Mouse (Mus musculus): Measurements from ENCODE around the gene Cfap61. TPM values are rescaled to one million over a fixed set of nuclear protein-coding genes. Genes with fewer than 3 reads are reported as not detected.

The Cfap61 gene
- total RNA-seq, 2 experiments from 2014 or later, result not detected

DNA sequence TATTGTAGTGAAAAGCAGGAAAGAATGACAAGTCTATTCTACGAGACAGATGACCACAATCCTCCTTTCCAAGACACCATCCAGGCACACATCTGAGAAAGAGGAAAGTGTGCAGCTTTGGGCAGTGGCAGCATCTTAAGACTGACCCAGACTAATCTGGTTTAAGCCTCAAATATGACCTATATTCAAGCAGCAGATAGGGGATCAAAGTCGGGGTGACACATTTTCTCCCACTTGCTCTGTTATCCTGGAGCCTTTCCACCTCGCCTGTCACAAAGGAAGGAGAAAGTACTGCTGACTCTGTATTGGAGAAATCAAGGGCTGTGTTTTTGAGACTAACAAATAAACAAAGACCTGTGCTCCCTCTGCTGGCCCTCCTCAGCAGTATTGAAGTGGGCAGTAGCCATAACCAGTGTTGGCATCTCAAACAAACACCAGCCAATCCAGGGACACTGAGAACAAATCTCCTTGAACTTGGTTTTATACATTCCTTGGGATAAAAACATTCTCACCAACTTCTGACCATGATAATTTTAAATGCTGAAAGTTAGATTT is 321.8 kb downstream of the Cfap61 start:
- peak in 1 of 2 experiments; percentile 17 for DNase-seq (ENCODE audit: low spot score in 2 of 2)

DNA sequence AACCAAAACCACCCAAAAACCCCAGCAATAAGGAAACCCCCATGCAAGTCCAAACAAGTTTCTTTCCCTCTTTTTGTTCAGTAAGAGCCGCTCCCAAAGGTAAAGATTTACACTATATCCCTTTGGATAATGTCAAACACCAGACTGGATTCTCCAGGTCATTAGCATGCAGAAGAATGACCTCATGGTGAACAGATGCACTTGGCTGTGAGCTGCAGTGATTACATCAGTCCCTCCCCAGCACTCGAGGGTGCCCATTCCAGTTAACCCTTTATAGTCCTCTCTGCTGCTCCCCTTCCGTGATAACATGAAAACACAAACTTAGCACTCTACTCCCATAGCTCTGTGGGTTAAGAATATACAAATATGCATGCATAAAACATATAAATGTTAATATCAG is 322.5 kb downstream of the Cfap61 start:
- DNase-seq (ENCODE audit: low spot score in 2 of 2), result no peak

DNA sequence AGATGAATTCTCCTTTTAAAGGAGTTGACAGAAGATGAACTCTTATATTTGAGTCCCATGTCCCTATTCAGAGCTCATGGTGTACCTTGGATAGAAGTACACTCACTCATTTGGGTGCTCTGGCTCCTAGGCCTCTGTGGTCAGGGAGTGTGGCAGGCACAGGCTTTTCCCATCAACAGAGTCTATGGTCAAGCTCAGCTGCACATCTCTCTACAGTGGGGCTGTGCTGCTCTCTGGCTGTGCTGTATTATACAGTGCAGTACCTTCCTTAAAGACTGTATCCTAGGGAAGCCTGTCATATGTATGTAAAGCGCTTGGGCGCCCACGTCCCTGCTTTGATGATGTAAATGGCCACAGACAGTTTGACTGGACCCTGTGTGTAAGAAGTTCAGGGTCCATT is 323.0 kb downstream of the Cfap61 start:
- DNase-seq (ENCODE audit: low spot score in 2 of 2), result no peak

DNA sequence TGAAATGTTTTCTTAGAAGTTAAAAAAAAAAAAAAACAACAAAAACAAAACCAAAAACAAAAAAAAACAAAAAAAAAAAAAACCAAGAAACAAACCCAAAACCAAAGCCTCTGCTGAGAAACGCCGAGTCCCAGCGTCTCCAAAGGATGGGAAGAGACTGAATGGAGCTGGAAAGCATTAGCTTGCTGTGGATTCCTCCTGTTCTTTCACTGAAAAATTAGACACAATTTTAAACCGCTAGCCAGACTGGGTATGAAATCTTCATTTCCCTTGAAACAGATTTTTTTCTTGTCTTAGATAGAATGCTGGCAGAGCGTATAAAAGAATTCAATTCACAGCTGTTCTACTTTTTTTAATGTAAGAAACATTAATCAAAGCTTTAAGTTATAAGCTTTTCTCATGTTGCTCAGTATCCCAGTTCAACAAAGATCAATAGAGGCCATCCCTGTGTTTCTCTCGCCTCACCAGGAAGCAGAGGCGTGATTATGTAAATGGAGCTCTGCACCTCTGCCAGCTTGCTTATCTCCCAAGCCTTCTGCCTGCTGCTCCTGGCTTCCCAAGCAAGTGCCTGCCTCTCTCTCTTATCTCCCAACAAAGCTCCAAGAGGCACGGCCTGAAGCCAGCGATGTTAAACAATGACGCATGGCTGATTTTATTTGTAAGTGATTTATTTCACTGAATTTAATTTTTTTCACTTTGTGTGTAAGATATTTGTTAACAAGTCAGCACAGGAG is 324.3 kb downstream of the Cfap61 start:
- DNase-seq (ENCODE audit: low spot score in 2 of 2), result no peak

DNA sequence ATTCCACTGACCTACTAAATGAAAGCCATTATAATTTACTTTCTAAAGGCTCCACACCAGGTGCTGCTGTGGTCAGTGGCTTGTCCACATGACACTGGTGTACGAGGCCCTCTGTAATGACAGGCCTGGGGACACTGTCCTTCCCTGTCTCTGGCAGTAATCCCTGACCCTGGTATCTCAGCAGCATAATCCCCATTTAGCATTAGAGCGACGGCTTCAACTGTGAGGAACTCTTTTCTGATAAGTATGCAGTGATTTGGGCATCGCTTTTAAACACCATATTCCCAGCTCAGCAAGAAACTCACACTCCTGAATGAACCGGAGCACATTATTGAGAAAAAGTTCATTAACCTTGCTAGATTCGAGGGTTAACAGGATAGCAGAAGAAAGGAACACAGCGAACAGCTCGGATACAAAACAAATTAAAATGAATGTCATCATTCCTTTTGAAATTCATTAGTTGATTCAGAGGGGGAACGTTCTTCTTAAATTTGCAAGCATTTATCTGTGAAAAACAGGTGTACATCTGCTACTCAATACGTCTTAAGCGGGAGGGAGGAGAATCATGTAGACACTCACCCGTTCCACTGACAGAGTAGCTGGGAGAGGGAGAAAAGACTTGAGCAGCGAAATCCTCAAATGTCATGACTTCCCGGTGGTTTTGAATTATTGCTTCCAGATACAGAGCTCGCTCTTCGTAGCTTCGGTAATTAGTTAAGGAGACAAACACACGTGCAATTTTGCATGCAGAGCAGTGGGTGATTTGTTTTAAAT is 325.4 kb downstream of the Cfap61 start:
- DNase-seq (ENCODE audit: low spot score in 2 of 2), result no peak

DNA sequence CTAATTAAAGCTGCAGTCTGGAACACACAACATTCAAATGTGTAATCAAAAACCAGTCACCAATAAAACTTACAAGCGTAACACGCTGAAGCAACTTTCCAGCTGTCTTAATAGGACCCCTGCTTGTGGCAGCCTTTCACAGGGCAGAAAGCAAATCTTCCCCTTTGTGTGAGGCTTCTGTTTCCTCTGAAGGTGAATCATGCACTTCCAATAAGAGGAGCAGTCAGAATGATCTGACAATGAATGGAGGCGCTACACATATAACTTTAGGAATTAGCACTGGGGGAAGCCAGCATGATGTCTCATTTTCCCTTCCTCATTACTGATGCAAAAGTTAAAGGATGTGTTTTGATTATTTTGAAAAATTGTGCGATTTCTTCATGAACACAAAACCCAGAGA is 326.6 kb downstream of the Cfap61 start:
- no peak for DNase-seq (ENCODE audit: low spot score in 2 of 2)

DNA sequence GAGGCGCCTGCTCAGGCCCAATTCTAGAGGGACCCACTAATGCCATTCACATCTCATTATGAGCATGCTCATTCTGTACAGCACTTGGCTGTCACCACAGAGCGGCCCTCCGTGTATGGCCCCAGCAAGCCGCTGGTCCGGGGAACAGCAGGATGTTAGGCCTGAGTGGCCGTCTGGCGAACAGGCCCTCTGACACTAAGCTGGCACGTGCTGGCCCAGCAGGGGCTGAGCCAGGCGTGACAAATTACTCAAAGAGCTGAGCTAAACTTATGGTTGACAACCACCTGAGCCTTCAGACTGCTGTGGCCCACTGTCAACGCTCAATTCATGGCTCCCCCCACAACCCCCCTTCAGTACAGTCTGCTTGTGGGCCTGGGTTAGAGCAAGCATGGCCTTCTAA is 327.6 kb downstream of the Cfap61 start:
- DNase-seq (ENCODE audit: low spot score in 2 of 2), result no peak

DNA sequence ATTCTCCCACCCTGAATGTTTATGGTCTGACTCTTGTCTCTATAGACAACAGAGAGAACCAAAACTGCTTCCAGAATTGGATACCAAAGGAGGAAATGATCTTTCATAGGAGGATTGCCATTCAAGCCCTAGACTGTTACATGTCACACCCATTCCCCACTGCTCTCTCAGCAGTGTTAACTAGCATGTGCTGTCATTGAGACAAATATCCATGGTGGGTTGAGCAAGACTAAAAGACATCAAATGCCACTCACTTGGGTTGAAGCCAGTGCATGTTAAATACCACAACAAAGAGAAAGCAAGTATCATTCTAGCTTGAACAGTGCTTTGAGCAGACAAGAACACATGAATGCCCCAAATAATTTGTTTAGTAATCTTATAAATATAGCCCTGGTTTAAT is 328.4 kb downstream of the Cfap61 start:
- no peak for DNase-seq (ENCODE audit: low spot score in 2 of 2)

Other genes with a start within 250 kb of the Cfap61 start
- gene Naa20, start 32.7 kb upstream of the Cfap61 start, total RNA-seq (2021), result 10 to 100 TPM; 65.0 to 72.0 TPM
- gene Crnkl1, start 230 bp downstream of the Cfap61 start, total RNA-seq (2021), result 10 to 100 TPM; 17.8 to 20.4 TPM